Mouse (Mus musculus) intestine, embryonic 15.5 days (tissue): ENCODE results near the gene Tbx19. TPM values are rescaled to one million over a fixed set of nuclear protein-coding genes. Genes with fewer than 3 reads are reported as not detected.

Source experiments
- ATAC-seq: fragments of 200-750 bp; cut with Nextera tagmentation; 2 replicates; pipeline ENCODE4 v1.8.0; 2017; ENCODE audit warnings: moderate TSS enrichment, moderate library complexity
- H3K27ac ChIP-seq: fragments of 300-500 bp; sonication (generic); 2 replicates; pipeline ENCODE4 v1.5.1; 2015; ENCODE audit warnings: mild to moderate bottlenecking, inconsistent platforms
- H3K27me3 ChIP-seq: fragments of 300-500 bp; sonication (generic); replicated peaks from 2 replicates; pipeline ENCODE4 v1.6.1; 2015; ENCODE audit warnings: inconsistent platforms
- H3K36me3 ChIP-seq: fragments of 300-500 bp; sonication (generic); 2 replicates; pipeline ENCODE4 v1.6.1; 2015; ENCODE audit warnings: inconsistent platforms
- H3K4me1 ChIP-seq: fragments of 300-500 bp; sonication (generic); replicated peaks from 2 replicates; pipeline ENCODE4 v1.6.1; 2015; ENCODE audit warnings: inconsistent platforms
- H3K4me2 ChIP-seq: fragments of 300-500 bp; sonication (generic); replicated peaks from 2 replicates; pipeline ENCODE4 v1.6.1; 2015; ENCODE audit warnings: mild to moderate bottlenecking, inconsistent platforms
- H3K4me3 ChIP-seq: fragments of 300-500 bp; sonication (generic); replicated peaks from 2 replicates; pipeline ENCODE4 v1.5.1; 2015; ENCODE audit warnings: inconsistent platforms
- H3K9ac ChIP-seq: fragments of 300-500 bp; sonication (generic); 2 replicates; pipeline ENCODE4 v1.6.1; 2015; ENCODE audit warnings: inconsistent platforms
- H3K9me3 ChIP-seq: fragments of 300-500 bp; sonication (generic); 2 replicates; pipeline ENCODE4 v1.6.1; 2016; ENCODE audit warnings: inconsistent platforms
- WGBS: fragments of 180-500 bp; shearing (Covaris S2); methylation state at CpG from one replicate; pipeline ENCODE4 v1.1.7; 2015; 5-methylcytosine and 5-hydroxymethylcytosine counted together
- polyA plus RNA-seq: library from polyadenylated mRNA; unstranded; fragments of >200 nt; fragmentation: Nextera tagmentation; extraction: Ambion mirVana; gene quantifications from 2 replicates; pipeline ENCODE4 v1.2.1, GENCODE M21; 2015

The Tbx19 gene
- polyA plus RNA-seq, 1 experiment from 2014 or later = not detected

DNA sequence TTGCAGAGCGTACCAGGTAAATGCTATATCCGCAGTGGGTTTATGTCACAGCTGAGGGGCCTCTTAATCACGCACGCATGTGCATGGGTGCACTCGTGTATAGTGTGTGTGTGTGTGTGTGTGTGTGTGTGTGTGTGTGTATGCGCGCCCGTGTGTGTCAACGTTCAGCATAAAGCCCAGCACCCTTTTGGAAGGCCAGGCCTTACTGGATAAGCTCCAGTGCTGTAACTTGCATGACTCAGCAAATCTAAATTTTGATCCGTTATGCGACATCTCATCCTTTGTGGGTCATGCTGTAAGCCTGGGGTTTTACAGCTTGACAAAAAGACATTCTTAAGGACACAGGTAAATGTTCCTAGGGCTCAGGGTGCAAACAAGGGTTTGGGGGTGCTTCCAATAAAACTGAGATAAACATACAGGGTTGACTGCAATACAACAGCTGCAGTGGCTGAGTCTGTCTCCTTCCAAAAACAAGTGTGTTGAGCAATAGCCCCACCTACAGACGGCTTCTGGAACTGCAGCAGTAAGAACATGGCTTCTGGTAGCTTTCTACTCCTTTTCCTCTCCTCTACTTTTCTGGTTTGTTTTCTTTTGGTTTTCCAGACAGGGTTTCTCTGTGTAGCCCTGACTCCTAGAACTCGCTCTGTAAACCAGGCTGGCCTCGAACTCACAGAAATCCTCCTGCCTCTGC is 28.2 kb downstream of the Tbx19 start:
- Histone ChIP-seq H3K36me3 (no peaks in the 10 kb centered on the region), H3K4me1 (no peaks in the 10 kb centered on the region), H3K4me3 (no peak overlapping the region), H3K9ac (no peak overlapping the region), H3K9me3 (no peaks in the 10 kb centered on the region), H3K27me3 (no peaks in the 10 kb centered on the region), H3K4me2 (no peak overlapping the region), H3K27ac (no peak overlapping the region)
- ATAC-seq = 0 out of 2 replicates have a peak, but pooled peaks have one; percentile 23
- 76% methylated on average over 14 of the region's 14 CpGs for WGBS

- no peak for ATAC-seq
- 77% methylated on average over 5 of the region's 5 CpGs for WGBS
Observed at GRCm38 (mm10) chr1:165129573-165129972, 31.0 kb downstream of the Tbx19 start.

GRCm38 (mm10) chr1:165121096-165121495 is 39.5 kb downstream of the Tbx19 start:
- WGBS = 68% methylated on average over 7 of the region's 7 CpGs
- ATAC-seq = no peak
- Histone ChIP-seq H3K9ac (no peak overlapping the region), H3K4me1 (no peaks in the 10 kb centered on the region), H3K27me3 (no peaks in the 10 kb centered on the region), H3K4me2 (no peak overlapping the region), H3K36me3 (no peaks in the 10 kb centered on the region), H3K4me3 (no peak overlapping the region), H3K9me3 (no peaks in the 10 kb centered on the region), H3K27ac (no peak overlapping the region)

More at GRCm38 (mm10) chr1:165129573-165129972, 31.0 kb downstream of the Tbx19 start:
- Histone ChIP-seq H3K36me3 (no peaks in the 10 kb centered on the region), H3K27me3 (no peaks in the 10 kb centered on the region), H3K9me3 (no peaks in the 10 kb centered on the region), H3K27ac (no peak overlapping the region), H3K4me3 (no peak overlapping the region), H3K4me1 (no peaks in the 10 kb centered on the region), H3K9ac (no peak overlapping the region), H3K4me2 (no peak overlapping the region)

DNA sequence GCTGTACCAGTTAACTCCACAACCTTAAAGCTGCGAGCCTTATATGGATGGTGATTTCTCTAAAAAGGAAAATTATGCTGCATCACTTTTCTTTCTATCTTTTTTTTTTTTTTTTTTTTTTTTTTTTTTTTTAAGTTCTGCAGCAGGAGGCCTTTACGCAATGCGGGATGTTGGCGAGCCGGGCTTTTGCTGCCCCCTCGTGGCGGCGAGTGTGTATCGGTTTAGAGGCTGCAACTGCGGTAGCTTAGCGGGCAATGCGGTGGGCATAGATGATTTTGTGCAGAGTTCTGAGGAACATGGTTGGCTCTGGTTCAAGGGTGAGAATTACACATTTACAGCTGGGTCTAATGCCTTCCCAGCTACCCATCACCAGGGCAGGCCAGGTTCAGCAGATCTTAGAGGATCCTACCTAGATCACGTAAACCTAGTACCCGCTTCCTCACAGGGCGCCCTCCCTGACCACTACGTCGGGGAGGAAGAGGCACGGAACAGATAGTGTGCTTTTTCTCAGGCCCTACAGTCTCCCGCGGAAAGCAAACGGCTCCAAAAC is 40.1 kb downstream of the Tbx19 start:
- Histone ChIP-seq H3K4me1 (no peaks in the 10 kb centered on the region), H3K4me2 (peak overlapping the region; percentile 17; the same call in 1 of the 2 replicates), H3K27ac (no peak overlapping the region), H3K36me3 (no peaks in the 10 kb centered on the region), H3K4me3 (no peak overlapping the region), H3K27me3 (no peaks in the 10 kb centered on the region), H3K9me3 (no peaks in the 10 kb centered on the region), H3K9ac (no peak overlapping the region)
- ATAC-seq = peak; percentile 82
- 17% methylated on average over 21 of the region's 21 CpGs for WGBS

DNA sequence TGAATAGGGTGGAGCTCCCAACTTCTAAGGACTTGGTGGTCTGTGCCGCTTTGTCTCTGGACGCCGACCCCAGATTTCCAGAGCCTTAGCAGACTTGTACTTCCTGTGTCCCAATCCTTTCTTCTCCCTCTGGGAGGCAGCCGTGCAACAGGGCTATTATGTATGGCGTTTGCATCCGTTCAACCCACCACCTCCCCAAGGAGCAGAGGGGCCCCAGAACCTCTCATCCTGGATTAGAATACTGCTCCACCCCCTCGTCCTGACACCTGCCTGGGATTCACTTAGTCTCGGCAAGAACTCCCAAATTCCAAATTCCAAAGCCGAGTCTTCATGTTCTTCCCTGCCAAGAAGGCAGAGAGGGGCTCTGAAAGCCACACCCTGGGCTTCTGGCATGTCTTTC is 40.8 kb downstream of the Tbx19 start:
- Histone ChIP-seq H3K9ac (no peak overlapping the region), H3K4me1 (no peaks in the 10 kb centered on the region), H3K4me2 (peak overlapping the region; percentile 10; the same call in 1 of the 2 replicates), H3K9me3 (no peaks in the 10 kb centered on the region), H3K27me3 (no peaks in the 10 kb centered on the region), H3K36me3 (no peaks in the 10 kb centered on the region), H3K27ac (no peak overlapping the region), H3K4me3 (no peak overlapping the region)
- 31% methylated on average over 9 of the region's 9 CpGs for WGBS
- no peak for ATAC-seq

DNA sequence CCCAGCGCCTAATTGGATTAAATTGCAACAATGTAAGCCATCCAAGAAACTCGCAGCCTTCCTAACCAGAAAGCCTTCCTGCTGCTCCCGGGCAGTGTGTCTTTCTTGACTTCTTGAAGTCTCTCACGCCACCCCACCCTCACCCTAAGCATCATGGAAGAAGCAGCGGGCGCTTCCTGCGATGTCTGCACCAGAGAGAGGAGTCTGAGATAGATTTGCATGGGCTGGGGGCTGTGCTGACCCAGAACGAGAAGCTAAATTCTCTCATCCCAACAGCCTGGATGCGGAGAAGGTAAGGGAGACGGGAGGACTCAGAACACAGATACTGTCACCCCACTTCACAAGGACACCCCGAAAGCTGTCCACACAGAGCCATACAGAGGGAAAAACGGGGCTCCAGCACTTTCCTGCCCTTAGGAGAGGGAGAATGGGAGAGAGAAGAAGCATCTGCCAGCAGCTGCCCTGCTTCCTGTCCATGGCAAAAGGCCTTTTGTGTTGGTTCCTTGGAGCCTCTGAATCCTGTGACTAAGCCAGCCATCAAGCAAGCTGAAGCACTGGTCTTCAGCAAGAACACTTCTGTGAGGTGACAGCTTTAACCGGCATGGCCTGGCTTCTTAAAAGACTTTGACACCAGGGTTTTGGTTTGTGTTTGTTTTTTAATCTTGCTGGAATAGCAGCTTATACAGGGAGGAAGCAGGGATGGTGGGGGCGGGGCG is 41.4 kb downstream of the Tbx19 start:
- no peaks in the 10 kb centered on the region for H3K27me3 ChIP-seq
- no peaks in the 10 kb centered on the region for H3K36me3 ChIP-seq
- H3K27ac ChIP-seq = no peak overlapping the region
- H3K9me3 ChIP-seq = no peaks in the 10 kb centered on the region
- ATAC-seq = no peak
- H3K4me2 ChIP-seq = no peak overlapping the region
- H3K9ac ChIP-seq = no peak overlapping the region
- H3K4me1 ChIP-seq = no peaks in the 10 kb centered on the region
- 73% methylated on average over 15 of the region's 15 CpGs for WGBS
- no peak overlapping the region for H3K4me3 ChIP-seq

GRCm38 (mm10) chr1:165114460-165115175 is 46.0 kb downstream of the Tbx19 start:
- 27% methylated on average over 17 of the region's 17 CpGs for WGBS
- ATAC-seq = peak; percentile 72
- Histone ChIP-seq H3K27me3 (no peaks in the 10 kb centered on the region), H3K9ac (no peak overlapping the region), H3K4me3 (no peak overlapping the region), H3K9me3 (no peaks in the 10 kb centered on the region), H3K4me2 (peak overlapping the region; percentile 28; the same call in 1 of the 2 replicates), H3K27ac (no peak overlapping the region), H3K36me3 (no peaks in the 10 kb centered on the region), H3K4me1 (no peaks in the 10 kb centered on the region; the same call in 1 of the 2 replicates)

DNA sequence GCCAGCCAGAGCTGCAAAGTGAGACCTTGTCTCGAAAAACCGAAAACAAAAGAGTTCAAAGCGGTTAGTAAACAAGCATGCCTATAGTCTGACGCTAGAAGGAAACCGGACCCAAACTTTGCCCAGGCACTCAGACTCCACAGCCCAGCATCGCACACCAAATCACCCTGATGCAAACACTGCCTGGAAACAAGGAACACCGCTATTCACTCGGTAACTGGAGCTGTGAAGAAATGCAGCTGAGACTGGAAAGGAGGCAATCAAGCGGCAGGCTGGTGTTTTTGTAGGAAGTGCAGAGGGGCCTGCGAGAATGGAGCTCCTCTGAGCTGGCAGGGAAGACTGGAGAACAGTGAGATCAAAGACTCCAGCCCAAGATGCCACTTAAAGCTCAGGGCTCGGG is 46.9 kb downstream of the Tbx19 start:
- no peak for ATAC-seq
- no peak overlapping the region for H3K4me2 ChIP-seq
- H3K9ac ChIP-seq = no peak overlapping the region
- no peaks in the 10 kb centered on the region; the same call in 1 of the 2 replicates for H3K4me1 ChIP-seq
- H3K4me3 ChIP-seq = no peak overlapping the region
- H3K9me3 ChIP-seq = no peaks in the 10 kb centered on the region
- no peaks in the 10 kb centered on the region for H3K36me3 ChIP-seq
- H3K27me3 ChIP-seq = no peaks in the 10 kb centered on the region
- 59% methylated on average over 11 of the region's 11 CpGs for WGBS
- 0 out of 2 replicates have a peak overlapping the region, but pooled peaks have one; percentile 4 for H3K27ac ChIP-seq

DNA sequence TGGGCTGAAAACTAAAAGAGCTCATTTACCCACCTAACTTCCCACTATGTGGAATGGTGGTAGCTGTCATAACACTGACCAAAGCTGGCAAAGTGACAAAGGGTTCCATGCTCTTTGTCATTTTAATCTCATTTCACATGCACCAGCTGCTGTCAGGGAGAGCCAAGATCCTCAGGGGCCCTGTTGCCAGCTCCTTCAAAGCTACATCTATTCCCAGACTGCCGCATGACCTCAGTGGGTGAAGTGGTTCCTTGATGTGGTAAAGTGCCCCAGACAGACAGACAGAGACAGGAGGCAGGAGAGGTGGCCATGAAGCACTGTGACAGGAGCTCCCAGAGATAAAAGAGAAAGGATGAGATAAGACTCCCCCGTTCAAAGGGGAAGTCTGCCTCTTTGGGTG is 49.9 kb downstream of the Tbx19 start:
- Histone ChIP-seq H3K27ac (no peak overlapping the region), H3K9ac (no peak overlapping the region), H3K36me3 (no peaks in the 10 kb centered on the region), H3K4me1 (no peaks in the 10 kb centered on the region; the same call in 1 of the 2 replicates), H3K9me3 (no peaks in the 10 kb centered on the region), H3K4me2 (no peak overlapping the region), H3K4me3 (no peak overlapping the region), H3K27me3 (no peaks in the 10 kb centered on the region)
- WGBS = 63% methylated on average over 2 of the region's 2 CpGs
- ATAC-seq = no peak

- no peak for ATAC-seq
Observed at GRCm38 (mm10) chr1:165109135-165109534, 51.4 kb downstream of the Tbx19 start.

GRCm38 (mm10) chr1:165108477-165108876 is 52.1 kb downstream of the Tbx19 start:
- Histone ChIP-seq H3K4me3 (no peak overlapping the region), H3K9ac (no peak overlapping the region), H3K4me2 (no peak overlapping the region), H3K27me3 (no peaks in the 10 kb centered on the region), H3K36me3 (no peaks in the 10 kb centered on the region), H3K9me3 (no peaks in the 10 kb centered on the region), H3K4me1 (no peaks in the 10 kb centered on the region), H3K27ac (no peak overlapping the region)
- no peak for ATAC-seq
- 71% methylated on average over 5 of the region's 5 CpGs for whole genome bisulfite sequencing

More at GRCm38 (mm10) chr1:165109135-165109534, 51.4 kb downstream of the Tbx19 start:
- Histone ChIP-seq H3K27ac (no peak overlapping the region), H3K4me2 (no peak overlapping the region), H3K9ac (no peak overlapping the region), H3K27me3 (no peaks in the 10 kb centered on the region), H3K9me3 (no peaks in the 10 kb centered on the region), H3K36me3 (no peaks in the 10 kb centered on the region), H3K4me1 (no peaks in the 10 kb centered on the region; the same call in 1 of the 2 replicates), H3K4me3 (no peak overlapping the region)
- WGBS = 58% methylated on average over 5 of the region's 5 CpGs

DNA sequence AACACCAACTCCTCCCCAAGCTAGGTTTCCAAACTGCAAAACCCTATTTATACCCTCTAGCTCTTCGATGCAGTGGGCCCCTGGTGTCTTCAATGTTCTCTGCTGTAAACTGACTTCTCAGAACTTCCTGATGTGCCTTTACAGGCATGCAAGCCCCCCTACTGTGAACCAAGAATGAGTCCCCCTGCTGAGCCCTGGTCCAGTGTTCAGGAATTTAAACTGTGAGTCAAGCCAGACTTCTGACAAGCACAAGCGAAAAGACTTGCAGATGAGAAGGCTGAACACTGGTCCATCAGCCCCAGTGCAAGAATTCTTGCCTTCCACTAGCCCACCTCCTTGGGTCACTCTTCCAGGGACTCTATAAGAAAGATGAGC is 54.6 kb downstream of the Tbx19 start:
- Histone ChIP-seq H3K27me3 (no peaks in the 10 kb centered on the region), H3K4me3 (no peak overlapping the region), H3K4me1 (no peaks in the 10 kb centered on the region), H3K9ac (no peak overlapping the region), H3K4me2 (no peak overlapping the region), H3K9me3 (no peaks in the 10 kb centered on the region), H3K27ac (no peak overlapping the region), H3K36me3 (no peaks in the 10 kb centered on the region)
- 67% methylated on average over 2 of the region's 2 CpGs for WGBS
- ATAC-seq = no peak
